Mouse (Mus musculus) kidney, postnatal 14 days (tissue): ENCODE measurements at regions not wholly inside any gene's neighbourhood (a gene's known extent, or its start where the extent isn't known, plus 50 kb on each side); places are given as distances from the start of the nearest gene placed in this dataset.
A peak's percentile ranks its signal among the peaks of the same experiment; 100 is the strongest.

ENCODE experiments used
- DNase-seq: peaks from one replicate; pipeline ENCODE4 v3.0.0; 2022; ENCODE audit warnings: mixed read lengths

DNA sequence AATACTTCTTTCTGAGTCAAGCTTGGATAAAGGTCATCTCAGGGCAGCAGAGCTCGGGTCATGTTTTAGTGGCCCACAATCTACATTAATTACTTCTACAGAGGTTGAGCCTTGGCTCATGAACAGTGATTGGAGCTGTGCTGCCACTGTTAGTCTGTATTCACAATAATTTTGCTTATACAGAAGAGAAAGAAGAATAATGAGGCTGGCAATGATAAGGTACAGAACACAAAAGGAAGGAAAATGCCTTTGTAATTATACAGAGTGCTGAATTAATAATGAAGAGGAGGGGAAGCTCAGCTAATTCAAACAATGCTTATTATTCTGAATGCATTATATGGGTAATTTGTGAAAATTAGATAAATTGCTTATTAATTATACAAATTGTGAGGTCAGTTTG is 573.9 kb upstream of the Cblb start:
- no peak for DNase-seq

DNA sequence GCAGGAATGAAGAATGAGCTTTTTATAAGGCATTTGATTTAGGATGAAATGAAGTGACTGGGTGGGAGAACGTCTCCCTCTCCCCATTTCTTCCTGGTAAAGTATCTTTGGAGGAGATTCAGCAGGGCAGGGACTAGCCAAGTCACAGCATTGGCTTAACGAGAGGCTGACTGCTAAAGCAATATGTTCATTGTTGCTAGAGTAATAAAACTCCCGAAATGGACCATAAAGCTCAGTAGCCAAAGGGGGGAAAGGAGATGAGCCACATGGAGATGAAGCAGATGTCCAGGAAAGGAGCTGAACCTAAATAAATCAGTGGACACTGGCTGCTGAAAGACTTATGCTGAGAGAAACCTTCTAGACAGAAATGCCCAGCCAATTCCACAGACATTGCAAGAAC is 555.3 kb upstream of the Cblb start:
- DNase-seq: no peak

DNA sequence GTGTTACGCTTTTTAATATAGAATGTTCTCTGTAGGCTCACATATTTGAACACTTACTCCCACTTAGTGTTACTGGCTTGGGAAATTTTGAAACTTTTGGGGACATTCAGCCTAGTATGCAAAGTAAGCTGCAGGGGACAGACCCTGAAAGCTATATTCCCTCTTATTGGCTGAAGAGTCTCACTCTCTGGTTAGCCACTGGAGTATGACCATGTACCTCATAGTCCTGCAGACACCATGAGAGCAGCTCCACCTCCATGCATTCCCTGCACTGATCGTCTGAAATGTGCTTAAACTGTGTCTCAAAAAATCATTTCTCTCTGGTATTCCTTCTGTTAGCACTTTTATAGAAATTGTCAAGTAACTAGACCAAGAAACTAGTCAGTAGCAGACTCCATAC is 534.9 kb upstream of the Cblb start:
- no peak for DNase-seq

DNA sequence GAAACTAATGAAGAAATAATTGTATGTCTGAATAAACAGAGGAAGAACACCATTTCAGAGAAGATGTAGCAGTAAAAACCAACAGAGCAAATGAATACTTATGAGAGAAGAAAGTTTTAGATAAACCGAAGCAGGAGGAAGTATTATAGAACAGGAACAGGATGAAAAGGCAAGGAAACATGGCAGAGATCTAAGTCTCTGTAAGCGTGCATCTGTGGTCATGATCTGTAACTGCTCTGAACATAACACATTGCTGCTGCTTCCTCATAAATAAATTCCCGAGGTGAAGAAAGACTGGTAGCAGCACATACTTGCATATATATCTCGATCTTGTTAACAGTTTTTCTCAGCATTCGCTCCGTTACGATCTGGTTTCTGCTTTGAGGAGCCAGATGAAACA is 533.2 kb upstream of the Cblb start:
- DNase-seq: no peak

DNA sequence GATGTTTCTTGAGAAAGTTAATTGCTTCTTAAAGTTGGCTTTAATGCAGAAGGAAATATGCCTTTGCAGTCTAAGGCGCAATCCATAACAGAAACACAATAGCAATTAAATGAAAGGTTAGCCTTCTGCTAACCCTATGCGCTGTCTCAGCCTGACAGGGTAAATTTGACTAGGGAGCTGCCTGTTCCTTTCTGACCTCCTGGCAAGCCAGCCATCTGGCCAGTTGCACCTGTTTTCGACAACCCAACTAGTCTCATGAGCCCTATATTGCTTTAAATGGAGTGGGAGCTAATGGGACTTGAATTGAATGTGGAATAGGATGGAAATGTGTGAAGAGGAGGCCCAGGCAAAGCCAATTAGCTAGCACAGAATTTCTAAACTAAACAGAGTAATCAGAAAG is 513.9 kb upstream of the Cblb start:
- DNase-seq: no peak

DNA sequence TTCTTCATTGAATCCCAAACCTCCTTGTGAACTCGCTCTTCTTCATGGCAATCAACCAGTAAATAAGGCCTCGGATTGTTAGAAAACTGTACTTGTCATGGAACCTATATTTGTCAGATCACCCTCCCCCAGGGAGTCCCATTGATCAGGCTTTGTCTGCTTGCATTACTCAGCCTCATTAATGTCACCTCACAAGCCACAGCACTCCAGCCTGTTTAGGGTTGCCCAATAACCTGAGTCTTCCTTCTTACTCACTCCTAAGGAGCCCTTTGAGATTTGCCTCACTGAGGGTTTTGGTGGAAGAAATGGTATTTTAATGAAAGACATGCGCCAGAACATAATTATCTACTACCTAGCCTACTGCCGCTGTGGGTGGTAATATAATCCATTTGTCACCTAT is 510.3 kb upstream of the Cblb start:
- no peak for DNase-seq

DNA sequence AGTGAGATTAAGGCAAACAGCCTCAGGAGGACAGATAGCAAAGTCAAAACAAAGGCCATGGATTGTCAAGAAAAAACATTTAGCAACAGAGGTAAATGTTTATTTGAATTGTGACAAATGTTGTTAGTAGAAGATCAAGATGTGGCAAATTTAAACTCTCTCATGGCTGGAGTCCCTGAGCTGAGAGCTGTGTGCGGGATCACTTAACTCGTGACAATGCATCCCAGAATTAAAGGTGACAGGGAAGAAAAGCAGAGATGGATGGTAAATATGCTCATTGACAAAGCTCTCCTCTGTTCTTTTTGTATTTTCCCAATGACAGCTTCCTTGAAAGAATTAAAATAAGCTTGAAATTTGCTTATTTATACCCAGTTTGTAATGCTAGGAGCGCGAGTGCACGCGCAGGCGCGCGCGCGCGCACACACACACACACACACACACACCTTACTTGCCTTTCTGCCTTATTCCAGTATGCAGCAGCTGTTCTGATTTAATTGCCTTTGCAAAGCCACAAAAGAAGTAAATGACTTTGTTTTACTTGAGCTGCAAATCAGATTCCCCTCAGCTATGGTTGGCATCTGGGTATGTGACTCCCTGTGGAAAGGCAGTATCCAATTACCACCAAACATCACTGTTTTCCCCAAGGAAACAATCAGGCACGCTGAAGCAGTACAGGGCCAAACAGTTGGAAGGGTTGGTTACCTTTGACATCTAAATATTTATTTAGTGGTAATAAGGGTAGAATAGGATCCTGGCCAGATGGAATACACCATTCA is 509.5 kb upstream of the Cblb start:
- no peak for DNase-seq

DNA sequence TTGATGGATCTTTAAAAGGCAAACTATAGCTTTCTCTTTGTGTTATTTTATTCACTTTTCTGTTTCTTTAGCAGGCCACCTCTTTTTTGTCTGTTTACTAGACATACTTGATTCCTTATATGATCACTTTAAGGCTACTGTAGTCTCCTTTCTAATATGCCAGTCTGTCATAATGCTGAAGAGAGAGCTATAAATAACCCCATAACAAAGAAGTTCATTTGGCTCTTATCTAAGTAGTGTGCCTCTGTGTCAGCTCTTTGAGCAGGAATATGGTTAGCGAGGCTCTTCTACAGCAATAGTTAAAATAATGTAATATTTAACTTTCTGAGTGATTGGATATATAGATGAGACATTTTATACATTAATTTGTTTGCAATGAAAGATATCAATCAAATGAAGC is 507.0 kb upstream of the Cblb start:
- no peak for DNase-seq

DNA sequence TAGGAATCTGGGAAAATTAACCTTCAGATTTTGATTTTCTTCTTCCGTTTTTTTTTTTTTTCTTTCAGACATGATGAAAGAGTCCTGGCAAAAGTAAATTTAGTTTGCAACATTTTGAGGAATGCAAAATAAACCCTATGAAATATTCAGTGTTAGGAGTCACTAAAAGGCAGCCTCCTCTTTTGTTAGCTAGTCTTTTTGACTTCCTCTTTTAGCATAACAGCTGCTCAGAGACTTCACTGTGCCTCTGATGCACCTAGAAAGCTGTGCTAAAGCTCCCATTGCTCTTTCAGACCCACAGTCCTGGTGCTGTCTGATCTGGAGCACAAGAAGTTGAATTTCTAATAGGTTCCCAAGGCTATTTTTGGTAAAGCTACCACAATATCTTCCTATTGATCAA is 498.5 kb upstream of the Cblb start:
- DNase-seq: no peak

DNA sequence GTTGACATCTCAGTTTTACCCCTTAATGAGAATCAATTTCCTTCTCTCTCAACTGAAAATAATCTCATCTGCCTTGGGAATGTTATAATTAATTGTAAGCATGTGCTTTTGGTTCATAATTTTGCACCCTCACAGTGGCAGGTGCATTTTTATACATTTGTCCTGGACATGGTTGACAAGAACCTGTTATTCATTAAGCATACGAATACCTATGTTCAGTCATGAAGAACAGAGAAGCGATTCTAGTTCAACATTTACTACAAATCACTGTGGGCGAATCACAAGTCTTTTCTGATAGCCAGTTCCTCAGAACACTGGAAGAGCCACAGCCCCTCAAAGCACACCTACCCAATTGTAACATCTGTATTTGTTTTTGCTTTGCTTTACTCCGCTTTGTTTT is 487.3 kb upstream of the Cblb start:
- peak; percentile 10 for DNase-seq

DNA sequence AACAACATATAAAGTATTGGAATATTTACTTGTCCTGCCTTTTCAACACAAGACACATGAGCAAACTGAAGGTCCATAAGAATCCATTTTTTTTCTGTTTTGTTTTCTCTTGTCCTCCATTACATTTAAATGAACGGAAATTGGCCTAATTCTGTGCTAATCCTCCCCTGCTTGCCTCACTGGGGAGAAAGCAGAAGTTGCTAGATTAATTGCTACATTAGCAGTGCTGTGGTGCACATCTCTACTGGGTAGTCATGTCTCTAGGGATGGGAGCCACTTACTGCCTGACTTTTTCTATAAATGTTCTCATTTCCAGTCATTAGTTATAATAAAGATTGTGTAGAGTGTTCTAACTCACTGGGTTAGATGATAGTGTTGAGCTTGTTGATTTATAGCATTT is 484.0 kb upstream of the Cblb start:
- DNase-seq: no peak

DNA sequence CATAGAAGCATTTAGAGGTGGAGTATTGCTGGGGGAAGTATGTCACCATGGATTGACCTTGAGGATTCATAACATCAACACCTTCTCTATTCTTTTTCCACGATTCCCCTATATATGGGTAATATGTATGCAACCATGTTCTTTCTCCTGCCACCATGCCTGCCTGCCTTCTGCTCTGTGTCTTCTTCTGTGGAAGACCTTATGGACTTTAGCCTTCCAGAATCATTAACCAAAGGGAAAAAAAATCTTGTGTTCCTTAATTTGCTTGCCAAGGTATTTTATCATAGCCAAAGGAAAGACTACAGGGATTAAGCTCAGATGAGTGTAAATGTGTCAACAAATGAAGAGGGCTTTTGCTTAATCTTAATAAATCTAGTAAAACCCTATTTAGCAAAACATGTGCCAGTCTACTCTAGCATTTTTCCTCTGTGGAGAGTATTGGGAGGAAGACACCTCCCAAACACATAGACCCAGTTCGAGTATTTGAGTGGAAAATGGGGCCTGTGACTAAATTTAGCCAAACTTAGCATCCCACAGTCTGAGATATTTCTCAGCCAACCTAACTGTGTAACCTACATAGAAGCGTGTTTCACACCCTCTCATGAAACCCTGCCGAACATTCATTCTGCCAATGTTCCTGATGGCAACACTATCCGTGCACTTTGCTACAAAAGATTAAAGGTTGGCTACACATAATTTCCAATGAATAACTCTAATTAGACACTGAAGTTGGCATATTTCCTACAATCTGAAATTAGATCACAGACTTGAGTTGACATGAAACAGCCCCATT is 468.0 kb upstream of the Cblb start:
- DNase-seq: peak; percentile 7

DNA sequence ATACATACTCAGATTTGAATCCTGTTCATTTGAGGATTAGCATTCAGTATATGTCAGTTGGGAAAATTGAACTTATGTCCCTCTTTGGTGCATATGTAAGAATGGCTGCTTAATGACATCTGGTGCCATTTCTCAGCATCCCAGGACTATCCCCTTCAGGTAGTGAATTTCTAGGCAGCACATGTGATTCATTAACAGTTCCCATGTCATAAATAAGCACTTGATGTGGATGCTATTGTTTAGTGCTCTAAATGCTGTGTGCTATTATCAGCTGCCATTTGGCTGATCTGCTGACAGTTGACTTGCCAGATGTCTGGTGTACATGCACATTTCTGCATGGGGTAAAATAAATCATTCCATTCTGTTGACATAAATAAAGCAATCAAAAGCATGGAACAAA is 467.0 kb upstream of the Cblb start:
- DNase-seq: no peak

DNA sequence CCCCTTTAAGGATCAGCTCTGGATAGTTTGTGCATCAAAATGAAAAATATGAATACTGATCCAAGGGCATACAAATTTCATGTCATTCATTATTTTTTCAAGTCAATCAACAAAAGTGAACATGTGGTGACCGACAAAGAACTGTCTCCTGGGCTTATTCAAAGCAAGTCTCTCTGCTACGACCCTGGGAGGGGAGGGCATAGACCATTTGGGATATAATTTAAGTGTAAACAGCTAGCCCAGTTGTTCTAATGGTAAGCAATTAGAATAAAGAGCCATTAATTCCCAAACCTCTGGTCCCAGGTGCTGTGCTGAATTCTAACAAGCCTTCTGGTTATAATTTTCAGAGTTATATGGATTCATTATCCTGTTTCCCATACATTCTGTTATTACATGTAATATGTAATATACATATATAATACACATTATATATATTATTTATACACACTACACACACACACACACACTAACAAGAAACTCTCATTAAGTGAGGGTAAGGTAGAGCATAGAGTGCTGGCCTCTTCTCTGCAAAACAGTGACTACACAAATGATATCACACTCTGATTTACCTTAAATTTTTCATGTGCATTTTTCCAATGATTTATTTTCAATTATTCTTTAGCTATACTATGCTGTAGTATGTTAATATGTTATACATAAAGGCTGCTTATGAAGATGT is 453.0 kb upstream of the Cblb start:
- DNase-seq: no peak

DNA sequence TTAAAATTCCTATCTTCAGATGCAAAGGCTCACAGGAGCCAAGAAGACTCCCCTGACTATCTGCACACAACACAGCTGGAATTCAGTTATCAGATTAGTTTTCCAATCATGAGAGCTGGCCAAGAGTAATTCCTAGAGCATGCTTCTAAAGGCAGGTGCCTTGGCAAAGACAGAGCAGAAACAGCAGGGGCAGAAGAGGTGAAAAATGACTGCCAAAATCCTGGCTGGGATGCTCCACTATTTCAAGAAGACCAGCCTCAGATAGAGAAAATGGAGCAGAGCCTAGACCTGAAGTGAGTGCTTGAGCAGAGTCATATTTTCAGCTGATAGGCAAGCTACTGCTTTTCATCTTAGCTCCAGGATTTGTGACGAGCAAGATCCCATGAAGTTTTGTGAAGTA is 450.5 kb upstream of the Cblb start:
- no peak for DNase-seq

DNA sequence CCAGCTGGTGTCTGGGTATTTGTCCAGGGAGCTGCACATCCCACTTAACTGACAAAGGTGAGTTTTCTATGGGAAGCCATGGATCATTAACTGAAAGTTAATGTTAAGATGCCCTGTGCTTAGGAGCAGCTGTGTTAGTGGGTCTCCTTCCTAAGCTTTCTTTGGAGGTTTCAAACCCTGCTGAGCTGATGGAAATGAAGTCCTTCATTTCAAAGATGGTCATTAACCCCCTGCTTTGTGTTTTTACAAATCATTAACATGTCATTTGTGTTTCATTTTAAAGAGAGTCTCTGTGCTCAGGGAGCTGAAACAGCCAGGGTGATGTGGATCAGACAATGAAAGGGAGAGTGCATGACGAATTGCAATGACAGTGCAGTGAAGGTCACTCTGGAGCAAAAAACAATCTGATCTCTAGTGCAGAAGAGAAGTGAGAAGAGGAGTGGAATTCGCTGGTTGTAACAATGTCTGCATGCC is 441.1 kb upstream of the Cblb start:
- DNase-seq: no peak

DNA sequence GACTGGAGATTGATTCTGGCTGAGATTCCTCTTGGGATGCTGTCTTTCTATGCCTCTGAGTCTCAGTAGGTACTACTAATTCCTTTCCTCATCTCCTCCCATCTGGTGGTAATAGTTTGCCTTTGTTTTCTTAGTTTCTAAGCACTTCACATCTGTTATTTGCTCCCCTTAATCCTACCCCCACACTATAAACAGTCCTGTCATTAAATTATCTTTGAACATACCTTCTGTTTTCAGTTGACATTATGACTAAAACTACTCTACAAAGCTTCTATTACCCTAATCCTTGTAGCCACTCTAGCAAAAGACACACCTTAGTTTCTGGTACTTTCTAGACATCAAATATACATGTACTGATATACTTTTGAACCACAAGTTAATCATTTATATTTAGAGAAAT is 413.4 kb upstream of the Cblb start:
- no peak for DNase-seq

DNA sequence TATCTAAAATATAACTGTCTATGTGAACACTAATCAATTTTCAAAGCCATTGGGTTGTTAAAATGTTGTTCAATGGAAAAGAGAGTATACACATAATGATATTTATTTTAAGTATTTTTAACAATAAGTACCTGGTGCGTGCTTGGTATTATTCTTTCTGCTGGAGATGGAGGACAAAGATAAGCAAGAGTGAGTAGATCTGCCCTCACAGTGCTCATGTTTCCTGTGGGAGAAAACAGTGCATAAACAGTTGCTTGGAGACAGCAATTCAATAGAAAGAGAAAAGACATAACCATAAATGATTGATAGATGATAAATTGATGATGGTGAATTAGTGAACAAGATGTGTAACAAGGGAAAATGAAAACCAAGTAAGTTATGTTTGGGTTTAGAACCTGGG is 384.4 kb upstream of the Cblb start:
- DNase-seq: no peak

DNA sequence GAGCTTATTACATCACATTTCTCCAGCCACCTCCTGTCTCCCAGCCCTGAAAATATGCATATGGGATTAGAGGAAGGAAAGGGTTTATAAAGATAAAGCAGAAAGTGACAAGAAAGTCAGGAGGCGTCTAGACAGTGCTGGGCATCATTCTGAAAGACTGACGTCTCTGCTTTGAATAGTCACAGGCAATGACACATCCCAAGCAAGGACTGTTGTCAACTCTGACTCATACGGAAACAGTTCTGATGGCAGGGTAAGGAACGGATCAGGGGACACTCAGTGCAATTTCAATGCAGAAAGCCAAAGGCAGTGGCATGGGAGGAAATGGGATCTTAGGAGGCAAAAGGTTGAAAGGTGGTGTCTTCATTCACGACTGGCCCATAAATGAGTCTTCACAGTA is 380.9 kb upstream of the Cblb start:
- no peak for DNase-seq

DNA sequence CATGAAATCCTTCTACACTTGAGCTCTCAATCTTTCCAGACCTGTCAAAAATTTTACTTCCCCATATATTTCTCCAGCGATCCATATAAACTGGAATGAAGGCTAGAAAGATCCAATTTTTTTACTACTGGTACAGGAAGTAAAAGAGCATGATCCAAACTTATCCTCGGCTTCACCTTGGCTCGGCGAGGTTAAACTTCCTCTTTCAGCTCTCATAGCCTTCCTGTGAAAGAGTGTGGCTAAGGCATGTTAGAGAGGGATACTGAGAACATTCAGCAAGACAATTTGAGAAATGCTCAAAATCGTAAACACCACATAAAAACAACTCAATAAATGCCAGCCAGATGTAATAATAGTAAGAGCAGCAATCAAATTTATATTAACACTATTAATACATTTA is 380.3 kb upstream of the Cblb start:
- DNase-seq: no peak

DNA sequence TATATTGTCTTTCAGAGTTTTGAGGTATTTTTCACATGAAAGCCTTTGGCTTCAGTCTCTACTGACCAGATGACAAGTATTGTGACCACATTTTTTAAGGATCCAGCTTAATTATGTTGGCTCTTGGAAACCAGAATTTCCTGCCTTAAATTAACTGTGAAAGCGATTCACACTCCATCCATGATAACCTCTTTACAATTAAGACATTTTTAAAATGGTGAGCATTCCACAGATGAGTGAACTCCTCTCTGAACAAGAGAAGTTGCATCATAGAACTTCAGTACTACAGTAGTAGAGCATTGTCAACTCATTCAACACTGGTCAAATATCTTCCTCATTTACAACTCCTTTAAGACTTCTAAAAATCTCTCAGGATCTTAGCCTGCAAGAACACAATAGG is 369.3 kb upstream of the Cblb start:
- DNase-seq: no peak

DNA sequence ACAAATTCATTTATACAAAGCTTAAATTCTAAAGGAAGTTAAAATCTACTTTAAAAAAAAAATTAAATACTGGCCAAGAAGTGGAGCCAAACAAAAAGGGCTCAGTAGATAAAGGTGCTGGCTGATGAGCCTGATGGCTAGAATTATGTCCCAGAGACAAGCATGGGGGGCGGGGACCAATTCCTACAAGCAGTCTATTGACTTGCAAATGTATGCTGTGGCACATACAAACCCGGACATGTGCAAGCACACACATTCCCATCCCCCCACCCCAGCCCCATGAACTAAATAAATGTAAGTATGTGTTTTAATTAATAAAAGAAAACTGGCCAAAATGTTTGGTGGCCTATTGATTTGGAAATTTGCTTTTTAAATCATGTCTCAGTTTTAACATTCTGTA is 366.7 kb upstream of the Cblb start:
- peak; percentile 2 for DNase-seq

DNA sequence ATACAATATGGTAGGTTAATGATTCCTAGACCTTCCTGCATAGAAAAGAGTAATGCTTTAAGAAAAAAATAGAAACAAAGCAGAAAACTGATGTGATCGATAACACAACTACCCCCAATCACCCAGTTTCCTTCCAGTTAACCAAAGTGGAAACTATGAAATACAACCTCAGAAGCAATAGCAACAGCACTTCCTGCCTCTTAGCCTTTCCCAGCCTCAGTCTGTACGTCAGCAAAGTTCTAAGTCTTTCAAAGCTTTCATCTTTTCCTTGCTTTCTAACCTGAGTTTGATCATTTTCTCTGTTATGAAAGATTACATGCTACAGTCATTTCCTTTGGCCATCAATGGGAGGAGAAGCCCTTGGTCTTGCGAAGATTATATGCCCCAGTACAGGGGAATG is 355.9 kb upstream of the Cblb start:
- no peak for DNase-seq

DNA sequence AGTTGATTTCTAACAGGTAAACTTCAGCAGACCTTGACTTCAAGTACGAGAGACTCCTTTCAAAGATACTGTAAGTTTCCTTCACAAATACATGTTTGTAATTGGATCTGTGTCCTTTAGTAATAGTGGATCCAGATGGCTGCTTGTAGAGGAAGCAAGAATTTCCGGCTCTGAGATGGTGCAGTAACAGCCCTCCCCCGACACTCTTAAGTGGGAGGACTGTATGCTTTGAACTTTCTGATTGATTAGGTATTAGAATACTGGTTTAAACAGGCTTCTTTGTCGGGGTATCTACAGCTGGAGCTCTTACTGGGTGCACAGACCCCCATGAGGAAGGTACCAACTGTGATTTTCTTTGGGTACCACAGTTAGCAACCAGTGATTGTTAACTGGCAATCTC is 355.0 kb upstream of the Cblb start:
- DNase-seq: no peak
